Mouse (Mus musculus): ENCODE measurements at regions not wholly inside any gene's neighbourhood (a gene's known extent, or its start where the extent isn't known, plus 50 kb on each side); places are given as distances from the start of the nearest gene placed in this dataset.

- TF ChIP-seq CTCF (IDR thresholded peaks at IDR 0.05; ENCODE audit: low read depth) = no peak
- no peak for TF ChIP-seq EP300 (IDR thresholded peaks at IDR 0.05; ENCODE audit: low read depth)
These were observed 77.1 kb upstream of the Pdc start for GRCm38 (mm10) chr1:150242108-150242507.

Data from liver, postnatal 0 days (tissue).